Mouse (Mus musculus) kidney, embryonic 14.5 days (tissue): ENCODE results near the gene Ddx51. TPM values are rescaled to one million over a fixed set of nuclear protein-coding genes. Genes with fewer than 3 reads are reported as not detected.

Experiments
- ATAC-seq: fragments of 200-750 bp; cut with Nextera tagmentation; 2 replicates; pipeline ENCODE4 v1.8.0; 2017; ENCODE audit warnings: moderate number of reproducible peaks, mild to moderate bottlenecking, moderate TSS enrichment, moderate library complexity; ENCODE audit not compliant: low FRiP score, low TSS enrichment
- H3K27ac ChIP-seq: fragments of 300-500 bp; sonication (generic); 2 replicates; pipeline ENCODE4 v1.5.1; 2014; ENCODE audit warnings: low read depth, mild to moderate bottlenecking, low read length, moderate library complexity, mixed read lengths
- H3K27me3 ChIP-seq: fragments of 300-500 bp; sonication (generic); 2 replicates; pipeline ENCODE4 v1.6.1; 2014; ENCODE audit warnings: mild to moderate bottlenecking, low read length; ENCODE audit not compliant: control insufficient read depth, insufficient read depth
- H3K36me3 ChIP-seq: fragments of 300-500 bp; sonication (generic); 2 replicates; pipeline ENCODE4 v1.6.1; 2014; ENCODE audit warnings: low read length, mixed read lengths; ENCODE audit not compliant: control insufficient read depth, insufficient read depth
- H3K4me1 ChIP-seq: fragments of 300-500 bp; sonication (generic); 2 replicates; pipeline ENCODE4 v1.6.1; 2014; ENCODE audit warnings: low read length, mixed read lengths; ENCODE audit not compliant: control insufficient read depth, insufficient read depth
- H3K4me2 ChIP-seq: fragments of 300-500 bp; sonication (generic); replicated peaks from 2 replicates; pipeline ENCODE4 v1.6.1; 2014; ENCODE audit warnings: low read depth, mild to moderate bottlenecking, low read length
- H3K4me3 ChIP-seq: fragments of 300-500 bp; sonication (generic); 2 replicates; pipeline ENCODE4 v1.5.1; 2014; ENCODE audit warnings: mild to moderate bottlenecking, low read length
- H3K9ac ChIP-seq: fragments of 300-500 bp; sonication (generic); 2 replicates; pipeline ENCODE4 v1.6.1; 2014; ENCODE audit warnings: low read depth, mild to moderate bottlenecking, low read length, moderate library complexity
- H3K9me3 ChIP-seq: fragments of 300-500 bp; sonication (generic); 2 replicates; pipeline ENCODE4 v1.6.1; 2016; ENCODE audit warnings: low read length; ENCODE audit not compliant: control insufficient read depth
- WGBS: fragments of 180-500 bp; shearing (Covaris S2); extraction: QIAGEN DNeasy Blood & Tissue Kit; methylation state at CpG from one replicate; pipeline ENCODE4 v1.1.7; 2014; 5-methylcytosine and 5-hydroxymethylcytosine counted together
- microRNA-seq: library from miRNA; unstranded; fragments of <30 nt; microRNA quantifications from one replicate; pipeline ENCODE4, GENCODE M21; 2016
- polyA plus RNA-seq: library from polyadenylated mRNA; unstranded; fragments of >200 nt; fragmentation: Nextera tagmentation; extraction: Ambion mirVana; gene quantifications from 2 replicates; pipeline ENCODE4 v1.2.1, GENCODE M21; 2014

Ddx51 gene
- polyA plus RNA-seq, 1 experiment from 2014 or later: 31.1 TPM

DNA sequence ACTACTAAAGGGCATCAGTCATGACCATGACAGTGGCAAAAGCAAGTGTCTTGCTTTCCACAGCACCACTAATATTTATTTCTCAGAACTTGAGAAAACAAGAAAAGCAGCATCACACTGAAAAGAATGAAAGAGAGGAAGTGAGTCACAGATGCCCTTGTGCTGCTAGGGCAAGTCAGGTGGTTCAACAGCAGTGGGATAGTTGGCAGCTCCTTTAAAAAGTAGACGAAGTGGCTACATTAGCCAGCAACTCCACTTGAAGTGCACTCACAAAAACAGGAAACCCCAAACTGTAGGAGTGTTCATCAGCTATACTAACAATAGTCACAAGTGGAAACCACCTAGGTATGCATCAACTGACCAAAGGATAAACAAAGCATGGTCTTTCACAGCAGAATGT is 50.8 kb downstream of the Ddx51 start:
- Histone ChIP-seq H3K27ac (no peak overlapping the region), H3K9ac (no peak overlapping the region), H3K4me3 (no peak overlapping the region), H3K36me3 (peaks cover 96% of the 10 kb centered on the region), H3K27me3 (no peaks in the 10 kb centered on the region), H3K9me3 (no peaks in the 10 kb centered on the region), H3K4me2 (no peak overlapping the region), H3K4me1 (no peaks in the 10 kb centered on the region)
- 66% methylated on average over 1 of the region's 1 CpGs for WGBS
- no peak for ATAC-seq

DNA sequence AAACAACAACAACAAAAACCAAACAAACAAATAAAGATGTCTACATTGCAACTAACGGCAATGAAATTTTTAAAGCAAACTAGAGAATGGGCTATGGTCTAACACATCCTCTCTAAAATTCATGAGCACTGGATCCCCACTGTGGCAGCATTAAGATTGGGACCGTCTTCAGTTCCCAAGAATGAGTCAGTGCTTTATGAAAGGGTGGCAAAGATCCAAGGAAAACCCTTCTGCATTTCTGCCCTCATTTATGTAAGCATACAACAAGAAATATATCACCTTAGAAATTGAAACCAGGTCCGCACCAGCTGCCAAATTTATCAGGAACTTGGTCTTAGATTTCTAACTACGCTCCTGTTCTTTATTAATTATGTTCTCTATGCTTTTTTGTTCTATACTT is 56.0 kb downstream of the Ddx51 start:
- H3K9me3 ChIP-seq: no peaks in the 10 kb centered on the region
- ATAC-seq: no peak
- H3K27ac ChIP-seq: no peak overlapping the region
- H3K4me2 ChIP-seq: no peak overlapping the region
- no peak overlapping the region for H3K4me3 ChIP-seq
- no peaks in the 10 kb centered on the region for H3K4me1 ChIP-seq
- no peaks in the 10 kb centered on the region for H3K27me3 ChIP-seq
- H3K36me3 ChIP-seq: peaks cover 81% of the 10 kb centered on the region
- WGBS: 92% methylated on average over 4 of the region's 4 CpGs
- H3K9ac ChIP-seq: no peak overlapping the region

Small RNA genes lying within 50 kb of the gene (microRNA-seq; reads per million reads assigned to microRNA genes)
- gene Mir7026: 2.3 reads per million, percentile 6 among the genes with 10 or more reads in this experiment

Other genes starting within 250 kb of the Ddx51 start
- 15.7 and 16.7 TPM in 2 replicates for gene Fbrsl1, start 204.9 kb upstream of the Ddx51 start, polyA plus RNA-seq
- 0.09 TPM in 1 of 2 replicates, not detected in the other for gene Galnt9, start 109.1 kb upstream of the Ddx51 start, polyA plus RNA-seq
- 47.4 and 61.4 TPM in 2 replicates for gene Noc4l, start within 50 bp of the Ddx51 start, polyA plus RNA-seq
- gene Ep400, start 117.3 kb downstream of the Ddx51 start, polyA plus RNA-seq: 30.7 and 56.3 TPM in 2 replicates
- 24.5 and 25.2 TPM in 2 replicates for gene Pus1, start 127.2 kb downstream of the Ddx51 start, polyA plus RNA-seq
- 33.6 and 34.6 TPM in 2 replicates for gene Ulk1, start 156.6 kb downstream of the Ddx51 start, polyA plus RNA-seq
- gene Hscb, start 186.3 kb downstream of the Ddx51 start, polyA plus RNA-seq: 31.0 and 31.3 TPM in 2 replicates
- 36.2 and 37.5 TPM in 2 replicates for gene Chek2, start 186.5 kb downstream of the Ddx51 start, polyA plus RNA-seq
- 19.3 and 24.7 TPM in 2 replicates for gene Ttc28, start 226.4 kb downstream of the Ddx51 start, polyA plus RNA-seq